In the genomic region with DNA sequence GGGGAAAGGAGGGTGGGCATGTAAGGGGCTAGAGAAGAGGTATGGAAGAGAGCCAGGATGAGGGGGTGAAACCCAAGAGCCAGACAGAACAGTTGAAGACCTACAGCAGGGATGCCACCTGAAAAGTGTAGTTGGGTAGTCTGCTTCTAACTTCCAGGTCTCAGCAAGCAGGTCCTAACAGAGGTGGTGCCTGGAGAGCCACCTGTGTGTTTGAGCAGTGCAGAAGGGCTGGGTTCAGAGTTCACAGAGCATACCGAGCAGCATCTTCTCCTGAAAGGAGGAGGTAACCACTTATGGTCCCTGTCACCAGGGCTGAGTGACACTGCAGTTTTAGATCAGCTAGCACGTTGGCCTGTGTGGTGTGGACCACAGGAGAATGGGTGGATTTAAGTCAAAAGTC, we compare ENCODE assay signal across 32 mouse cellular contexts.
"Had no signal": no experiment of that assay in that cellular context is flagged by ENCODE, and none has a peak within 500 bp of the region (broad histone marks: within the 10 kb centered on the region; RNA-seq: fewer than 3 reads in every experiment).

No protein-coding gene starts in this region.

- H3K9ac ChIP-seq: limb, embryonic 12.5 days; limb, embryonic 13.5 days; limb, embryonic 15.5 days; liver, embryonic 12.5 days; liver, embryonic 13.5 days; liver, embryonic 14.5 days; liver, embryonic 15.5 days; liver, postnatal 0 days; lung, embryonic 14.5 days; lung, embryonic 15.5 days; midbrain, embryonic 12.5 days; midbrain, embryonic 13.5 days; midbrain, embryonic 15.5 days; neural tube, embryonic 12.5 days had no signal

- H3K4me1 ChIP-seq: limb, embryonic 12.5 days; limb, embryonic 15.5 days; liver, embryonic 12.5 days; liver, embryonic 13.5 days; liver, embryonic 15.5 days; lung, embryonic 15.5 days; megakaryocyte, embryonic 14.5 days; midbrain, embryonic 10.5 days; midbrain, embryonic 12.5 days; midbrain, embryonic 13.5 days; midbrain, embryonic 15.5 days; neural tube, embryonic 12.5 days had no signal

- ATAC-seq: liver, embryonic 12.5 days; liver, postnatal 0 days; lung, postnatal 0 days; midbrain, embryonic 13.5 days; midbrain, embryonic 15.5 days; midbrain, embryonic 16.5 days had no signal

- H3K4me2 ChIP-seq: limb, embryonic 12.5 days; limb, embryonic 13.5 days; limb, embryonic 15.5 days; liver, embryonic 11.5 days; liver, embryonic 12.5 days; liver, embryonic 13.5 days; liver, embryonic 15.5 days; lung, embryonic 14.5 days; lung, embryonic 15.5 days; midbrain, embryonic 11.5 days; midbrain, embryonic 12.5 days; midbrain, embryonic 13.5 days; midbrain, embryonic 15.5 days; neural tube, embryonic 12.5 days had no signal

- H3K4me3 ChIP-seq: limb, embryonic 10.5 days; limb, embryonic 12.5 days; limb, embryonic 13.5 days; limb, embryonic 15.5 days; liver, embryonic 12.5 days; liver, embryonic 13.5 days; liver, embryonic 15.5 days; lung, embryonic 15.5 days; megakaryocyte, embryonic 14.5 days; midbrain, embryonic 10.5 days; midbrain, embryonic 12.5 days; midbrain, embryonic 13.5 days; midbrain, embryonic 15.5 days; myocyte; neural tube, embryonic 12.5 days had no signal

- H3K27ac ChIP-seq: limb, embryonic 10.5 days; limb, embryonic 12.5 days; limb, embryonic 13.5 days; limb, embryonic 15.5 days; liver, embryonic 12.5 days; liver, embryonic 13.5 days; liver, embryonic 14.5 days; liver, embryonic 15.5 days; lung, embryonic 15.5 days; macrophage; midbrain, embryonic 10.5 days; midbrain, embryonic 12.5 days; midbrain, embryonic 13.5 days; midbrain, embryonic 15.5 days; neural tube, embryonic 12.5 days had no signal

- DNase-seq: left cerebral cortex, postnatal 4 days; liver; liver, embryonic 13.5 days; liver, postnatal 0 days; lung, adult 18-20 months; lung, adult 2 months; lung, embryonic 14.5 days; lung, postnatal 10 days; lung, postnatal 14 days; lung, postnatal 36 days; lung, postnatal 4 days; midbrain, embryonic 14.5 days had no signal

- H3K27me3 ChIP-seq: limb, embryonic 12.5 days; limb, embryonic 13.5 days; limb, embryonic 15.5 days; liver, embryonic 12.5 days; liver, embryonic 13.5 days; liver, embryonic 15.5 days; lung, embryonic 15.5 days; midbrain, embryonic 12.5 days; midbrain, embryonic 13.5 days; midbrain, embryonic 15.5 days; neural tube, embryonic 12.5 days had no signal

- H3K9me3 ChIP-seq: limb, embryonic 10.5 days; limb, embryonic 12.5 days; limb, embryonic 13.5 days; limb, embryonic 15.5 days; liver, embryonic 12.5 days; liver, embryonic 13.5 days; liver, embryonic 15.5 days; lung, embryonic 15.5 days; megakaryocyte, embryonic 14.5 days; midbrain, embryonic 10.5 days; midbrain, embryonic 12.5 days; midbrain, embryonic 13.5 days; midbrain, embryonic 15.5 days; neural tube, embryonic 12.5 days had no signal

- H3K36me3 ChIP-seq: limb, embryonic 10.5 days; limb, embryonic 12.5 days; limb, embryonic 13.5 days; limb, embryonic 15.5 days; liver, embryonic 12.5 days; liver, embryonic 13.5 days; liver, embryonic 15.5 days; lung, embryonic 15.5 days; midbrain, embryonic 10.5 days; midbrain, embryonic 12.5 days; midbrain, embryonic 13.5 days; midbrain, embryonic 15.5 days; neural tube, embryonic 12.5 days had no signal
